Mouse (Mus musculus) lung, postnatal 0 days (tissue): ENCODE data around the gene Vsig10l.

Source experiments
- CTCF ChIP-seq: IDR thresholded peaks from 2 replicates; pipeline ENCODE4 v1.5.1; 2016; ENCODE audit warnings: antibody characterized with exemption, mild to moderate bottlenecking
- EP300 ChIP-seq: IDR thresholded peaks from 2 replicates; pipeline ENCODE4 v1.6.1; 2016; ENCODE audit warnings: antibody characterized with exemption, mild to moderate bottlenecking, control low read depth

DNA sequence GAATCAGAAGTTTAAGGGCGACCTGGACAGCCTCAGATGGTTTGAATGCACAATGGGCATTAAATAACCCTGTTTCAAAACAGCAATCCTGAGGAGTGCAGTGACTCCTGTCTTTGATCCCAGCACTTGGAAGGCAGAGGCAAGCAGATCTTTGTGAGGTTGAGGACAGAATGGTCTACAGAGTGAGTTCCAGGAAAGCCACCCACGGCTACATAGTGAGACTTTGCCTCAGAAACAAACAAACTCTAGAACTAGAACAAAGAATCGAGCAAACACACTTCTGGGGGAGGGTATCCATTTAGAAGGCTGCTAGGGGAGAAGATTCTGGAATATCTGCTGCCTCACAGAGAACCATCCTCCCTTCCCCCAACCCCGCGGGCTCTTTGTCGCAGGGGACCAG, 22.5 kb upstream of the Vsig10l start, which contains the start of gene Cldnd2:
- TF ChIP-seq CTCF, result no peak
- no peak for TF ChIP-seq EP300
